Mouse (Mus musculus) lung, postnatal 25 days (tissue): Measurements from ENCODE around the gene Nap1l2.
"Not testable (repeated sequence)": the region's sequence is repeated elsewhere in the genome, so short reads cannot be mapped to it uniquely, and the experiment has no call there.

Experiments used
- DNase-seq: peaks from one replicate; pipeline ENCODE4 v3.0.0; 2022; ENCODE audit warnings: low spot score

The Nap1l2 gene

GRCm38 (mm10) chrX:103186431-103186786, at the start of gene Nap1l2:
TSS of gene Nap1l2 (minus strand) at chrX:103186640.
- DNase-seq = no peak

GRCm38 (mm10) chrX:103215251-103215650, 28.8 kb upstream of the Nap1l2 start:
- no peak for DNase-seq

- DNase-seq = no peak
Observed at GRCm38 (mm10) chrX:103186829-103187228, 389 bp upstream of the Nap1l2 start.

- DNase-seq = no peak
Observed at GRCm38 (mm10) chrX:103185781-103186430, 534 bp downstream of the Nap1l2 start.

- no peak for DNase-seq
Observed at GRCm38 (mm10) chrX:103183536-103183935, 2.9 kb downstream of the Nap1l2 start.

- DNase-seq = no peak
Observed at GRCm38 (mm10) chrX:103179771-103180558, 6.5 kb downstream of the Nap1l2 start.

GRCm38 (mm10) chrX:103164948-103165605, 21.4 kb downstream of the Nap1l2 start:
- DNase-seq = not testable (repeated sequence)

- no peak for DNase-seq
Observed at GRCm38 (mm10) chrX:103156134-103156533, 30.3 kb downstream of the Nap1l2 start.

GRCm38 (mm10) chrX:103138549-103138948, 47.9 kb downstream of the Nap1l2 start:
- no peak for DNase-seq
